Mouse (Mus musculus): ENCODE measurements around the gene Atpaf2.

GRCm38 (mm10) chr11:60433501-60433900 lies 15.2 kb upstream of the Atpaf2 start:
- TF ChIP-seq CTCF (IDR thresholded peaks at IDR 0.05; ENCODE audit: low read depth, low read length) (no peak), POLR2A (IDR thresholded peaks at IDR 0.05; ENCODE audit: borderline replicate concordance, low read depth, low read length) (no peak)
